Mouse (Mus musculus): ENCODE measurements at regions not wholly inside any gene's neighbourhood (a gene's known extent, or its start where the extent isn't known, plus 50 kb on each side); places are given as distances from the start of the nearest gene placed in this dataset.

- no peak overlapping the region for H3K4me2 ChIP-seq
- no peaks in the 10 kb centered on the region for H3K9me3 ChIP-seq
- H3K4me1 ChIP-seq (replicated peaks), result no peaks in the 10 kb centered on the region
- H3K9ac ChIP-seq, result no peak overlapping the region
- H3K36me3 ChIP-seq, result no peaks in the 10 kb centered on the region
- H3K27me3 ChIP-seq, result no peaks in the 10 kb centered on the region
- H3K27ac ChIP-seq (replicated peaks), result no peak overlapping the region
- no peak for ATAC-seq (ENCODE audit: low FRiP score, low read depth)
- H3K4me3 ChIP-seq, result no peak overlapping the region
- 81% methylated on average over 5 of the region's 5 CpGs for WGBS
These were observed 79.8 kb upstream of the Tnik start for GRCm38 (mm10) chr3:28183061-28183762.

DNA sequence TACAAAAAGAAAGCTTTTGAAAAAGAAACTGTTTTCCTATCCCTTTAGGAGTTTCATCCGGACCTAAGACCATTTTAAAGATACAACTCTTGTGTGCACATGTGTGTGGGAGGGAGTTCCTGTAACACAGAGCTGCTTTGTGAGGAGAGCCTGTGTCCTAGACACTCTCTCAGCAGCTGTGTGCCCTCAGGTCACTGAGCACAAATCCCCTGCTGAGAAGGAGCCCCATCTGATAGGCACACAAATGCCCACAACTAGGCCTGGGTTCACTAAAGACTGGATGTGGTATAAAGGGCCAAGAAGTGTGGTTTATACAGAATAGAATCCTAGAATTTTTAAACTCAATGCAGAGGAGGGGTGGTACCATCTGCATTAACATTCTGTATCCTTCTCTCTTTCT, 77.5 kb upstream of the Tnik start:
- Histone ChIP-seq H3K27ac (replicated peaks) (no peak overlapping the region), H3K36me3 (no peaks in the 10 kb centered on the region), H3K27me3 (no peaks in the 10 kb centered on the region), H3K4me2 (no peak overlapping the region), H3K9ac (no peak overlapping the region), H3K4me3 (no peak overlapping the region), H3K9me3 (no peaks in the 10 kb centered on the region), H3K4me1 (replicated peaks) (no peaks in the 10 kb centered on the region)
- WGBS, result 35% methylated on average over 1 of the region's 1 CpGs
- no peak for ATAC-seq (ENCODE audit: low FRiP score, low read depth)

DNA sequence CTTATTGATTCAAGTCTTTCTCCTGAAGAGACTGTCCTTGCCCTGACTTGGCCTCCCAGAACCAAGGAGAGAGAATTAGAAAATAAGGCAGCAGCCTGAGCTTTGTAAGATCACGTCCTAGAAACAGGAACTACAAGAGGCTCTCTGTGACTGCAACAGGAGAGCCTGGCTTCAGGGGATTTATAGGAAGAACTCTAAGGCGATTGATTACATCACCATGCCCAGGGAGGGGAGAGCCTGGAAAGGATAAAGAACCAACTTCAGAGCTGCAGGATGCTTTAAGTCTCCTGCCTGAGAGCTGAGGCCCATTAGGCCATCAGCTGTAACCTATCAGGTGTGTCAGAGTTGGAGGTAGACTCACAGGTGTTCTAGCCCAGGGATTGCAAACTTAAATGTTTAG, 77.1 kb upstream of the Tnik start:
- 37% methylated on average over 2 of the region's 2 CpGs for WGBS
- no peak overlapping the region; the same call in 1 of the 2 replicates for H3K27ac ChIP-seq (replicated peaks)
- no peak for ATAC-seq (ENCODE audit: low FRiP score, low read depth)
- H3K27me3 ChIP-seq, result no peaks in the 10 kb centered on the region
- no peak overlapping the region for H3K9ac ChIP-seq
- H3K9me3 ChIP-seq, result no peaks in the 10 kb centered on the region
- H3K36me3 ChIP-seq, result no peaks in the 10 kb centered on the region
- H3K4me3 ChIP-seq, result no peak overlapping the region
- no peaks in the 10 kb centered on the region for H3K4me1 ChIP-seq (replicated peaks)
- H3K4me2 ChIP-seq, result no peak overlapping the region

DNA sequence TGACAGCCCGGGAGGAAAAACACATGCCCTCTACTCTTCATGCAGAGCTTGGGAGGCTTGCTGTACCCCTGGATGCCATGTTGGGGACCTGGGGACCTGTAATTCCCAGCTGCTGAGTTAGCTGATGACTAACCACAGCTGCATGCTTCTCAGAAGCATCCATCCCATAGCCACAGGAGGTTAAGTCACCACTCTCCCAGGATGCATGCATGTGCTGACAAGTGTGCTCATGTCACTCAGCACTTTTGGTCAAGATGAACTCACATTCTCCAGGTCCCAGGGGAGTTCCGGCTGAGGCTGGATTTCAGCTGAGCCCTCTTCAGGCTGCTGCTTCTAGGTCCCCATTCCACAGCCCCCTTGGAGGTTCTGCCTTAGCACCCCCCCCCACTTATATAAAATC, 73.6 kb upstream of the Tnik start:
- H3K4me3 ChIP-seq, result no peak overlapping the region
- no peak overlapping the region for H3K4me2 ChIP-seq
- ATAC-seq (ENCODE audit: low FRiP score, low read depth), result no peak
- H3K27ac ChIP-seq (replicated peaks), result no peak overlapping the region
- H3K27me3 ChIP-seq, result no peaks in the 10 kb centered on the region
- WGBS, result 92% methylated on average over 2 of the region's 2 CpGs
- H3K9me3 ChIP-seq, result no peaks in the 10 kb centered on the region
- H3K4me1 ChIP-seq (replicated peaks), result no peaks in the 10 kb centered on the region
- H3K9ac ChIP-seq, result no peak overlapping the region
- H3K36me3 ChIP-seq, result no peaks in the 10 kb centered on the region

DNA sequence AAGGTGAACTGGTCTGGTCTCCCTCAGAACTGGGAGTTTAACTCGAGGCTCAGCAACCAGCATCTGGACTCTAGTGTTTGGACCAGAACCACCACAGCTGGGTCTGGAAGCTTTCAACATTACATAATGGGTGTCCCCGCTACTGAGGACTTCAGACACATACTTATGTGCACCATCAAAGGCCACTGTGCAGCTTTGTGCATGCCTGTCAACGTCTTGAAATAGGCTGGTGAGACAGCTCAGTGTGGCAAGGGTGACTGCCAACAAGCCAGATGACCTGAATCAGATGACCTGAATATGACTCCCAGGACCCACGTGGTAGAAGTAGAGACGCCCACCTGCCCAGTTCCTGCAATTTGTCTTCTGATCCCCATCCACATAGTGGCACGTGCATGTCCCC, 72.8 kb upstream of the Tnik start:
- WGBS, result 75% methylated on average over 6 of the region's 6 CpGs
- H3K9me3 ChIP-seq, result no peaks in the 10 kb centered on the region
- no peaks in the 10 kb centered on the region for H3K36me3 ChIP-seq
- no peak overlapping the region for H3K4me2 ChIP-seq
- H3K27ac ChIP-seq (replicated peaks), result no peak overlapping the region
- no peaks in the 10 kb centered on the region for H3K4me1 ChIP-seq (replicated peaks)
- H3K27me3 ChIP-seq, result no peaks in the 10 kb centered on the region
- H3K9ac ChIP-seq, result no peak overlapping the region
- ATAC-seq (ENCODE audit: low FRiP score, low read depth), result no peak
- no peak overlapping the region for H3K4me3 ChIP-seq

DNA sequence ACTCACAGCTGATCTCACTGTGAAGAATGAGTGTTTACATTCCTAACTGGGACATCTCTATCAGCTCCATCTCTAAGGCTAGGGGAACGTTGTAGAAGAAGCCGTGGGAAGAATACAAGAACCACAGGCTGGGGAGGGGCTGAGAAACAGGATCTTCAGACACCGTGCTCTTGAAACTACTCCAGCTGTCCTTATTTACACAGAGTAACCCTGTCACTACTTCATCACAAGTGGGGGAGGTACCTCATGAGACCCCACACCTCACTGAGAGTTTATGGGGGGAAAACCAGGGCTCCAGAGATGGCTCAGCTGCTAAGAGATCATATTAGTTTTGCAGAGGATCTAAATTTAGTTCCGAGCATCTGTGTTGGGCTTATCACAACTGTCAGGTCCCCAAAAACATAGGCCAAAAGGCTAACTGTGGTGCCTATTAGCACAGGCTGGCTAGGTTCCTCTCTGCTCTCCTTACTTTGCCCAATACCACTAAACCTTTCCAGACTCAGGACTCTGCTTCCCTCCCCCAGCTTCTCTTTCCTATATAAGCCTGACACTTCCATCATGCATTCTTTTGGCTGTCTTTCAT, 68.5 kb upstream of the Tnik start:
- no peak overlapping the region for H3K9ac ChIP-seq
- WGBS, result 80% methylated on average over 4 of the region's 4 CpGs
- H3K27ac ChIP-seq (replicated peaks), result no peak overlapping the region
- no peaks in the 10 kb centered on the region for H3K4me1 ChIP-seq (replicated peaks)
- no peaks in the 10 kb centered on the region for H3K27me3 ChIP-seq
- ATAC-seq (ENCODE audit: low FRiP score, low read depth), result no peak
- no peak overlapping the region for H3K4me3 ChIP-seq
- no peaks in the 10 kb centered on the region for H3K9me3 ChIP-seq
- no peaks in the 10 kb centered on the region for H3K36me3 ChIP-seq
- no peak overlapping the region for H3K4me2 ChIP-seq

DNA sequence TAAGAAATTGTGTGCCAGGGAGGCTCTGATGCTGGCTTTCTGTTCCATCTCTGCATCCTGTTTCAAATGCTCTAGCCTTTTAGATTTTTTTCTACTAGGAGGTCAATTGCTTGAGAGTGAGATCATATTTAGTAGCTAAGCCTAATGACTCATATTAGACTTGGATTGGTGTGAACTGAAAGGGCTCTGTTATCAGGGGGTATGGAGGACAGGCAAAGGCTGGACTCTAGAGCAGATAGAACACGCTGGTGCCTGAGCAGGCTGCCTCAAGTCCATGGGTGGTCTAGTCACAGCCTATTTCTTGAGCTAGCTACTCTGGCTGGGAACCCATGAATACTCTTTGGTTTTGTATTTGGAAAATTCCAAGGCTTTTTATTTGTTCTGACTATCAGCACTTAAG, 66.2 kb upstream of the Tnik start:
- WGBS, result 88% methylated on average over 1 of the region's 1 CpGs
- H3K36me3 ChIP-seq, result no peaks in the 10 kb centered on the region
- no peak overlapping the region for H3K4me2 ChIP-seq
- no peak overlapping the region for H3K27ac ChIP-seq (replicated peaks)
- H3K9me3 ChIP-seq, result no peaks in the 10 kb centered on the region
- no peak for ATAC-seq (ENCODE audit: low FRiP score, low read depth)
- H3K4me1 ChIP-seq (replicated peaks), result no peaks in the 10 kb centered on the region
- H3K4me3 ChIP-seq, result no peak overlapping the region
- no peaks in the 10 kb centered on the region for H3K27me3 ChIP-seq
- H3K9ac ChIP-seq, result no peak overlapping the region

DNA sequence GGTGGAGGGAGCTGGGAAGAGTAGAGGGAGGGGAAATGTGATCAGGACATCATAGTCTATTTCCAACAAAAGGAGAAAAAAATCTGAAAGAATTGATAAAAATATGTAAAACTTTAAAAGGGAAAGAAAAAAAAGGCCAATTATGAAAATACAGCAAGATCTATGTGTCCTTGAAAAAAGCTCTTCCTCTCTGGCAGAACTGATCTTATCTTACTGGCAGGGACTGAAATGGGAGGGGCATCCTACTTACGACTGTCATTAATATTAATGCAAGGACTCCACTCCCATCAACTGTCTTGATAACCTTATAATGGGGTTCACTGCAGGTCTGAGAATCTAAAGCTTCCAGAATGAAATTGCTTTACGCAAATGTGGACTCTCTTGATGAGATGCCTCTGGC, 53.7 kb upstream of the Tnik start:
- Histone ChIP-seq H3K27ac (replicated peaks) (no peak overlapping the region), H3K9ac (no peak overlapping the region), H3K4me2 (no peak overlapping the region), H3K9me3 (no peaks in the 10 kb centered on the region), H3K4me1 (replicated peaks) (no peaks in the 10 kb centered on the region), H3K36me3 (no peaks in the 10 kb centered on the region), H3K4me3 (no peak overlapping the region), H3K27me3 (no peaks in the 10 kb centered on the region)
- WGBS, result 45% methylated on average over 2 of the region's 2 CpGs
- 0 out of 2 replicates have a peak, but pooled peaks have one; percentile 38 for ATAC-seq (ENCODE audit: low FRiP score, low read depth)

GRCm38 (mm10) chr3:28210847-28211803, 51.9 kb upstream of the Tnik start:
- no peak overlapping the region for H3K4me2 ChIP-seq
- 70% methylated on average over 14 of the region's 14 CpGs for WGBS
- no peaks in the 10 kb centered on the region for H3K4me1 ChIP-seq (replicated peaks)
- H3K27ac ChIP-seq (replicated peaks), result no peak overlapping the region; the same call in 1 of the 2 replicates
- H3K4me3 ChIP-seq, result no peak overlapping the region
- no peaks in the 10 kb centered on the region for H3K36me3 ChIP-seq
- ATAC-seq (ENCODE audit: low FRiP score, low read depth), result no peak
- H3K9ac ChIP-seq, result no peak overlapping the region
- no peaks in the 10 kb centered on the region for H3K9me3 ChIP-seq
- H3K27me3 ChIP-seq, result no peaks in the 10 kb centered on the region
